Mouse (Mus musculus) liver, embryonic 14.5 days (tissue): ENCODE measurements around the gene Ctns. TPM values are rescaled to one million over a fixed set of nuclear protein-coding genes. Genes with fewer than 3 reads are reported as not detected.

Experiments used
- ATAC-seq: fragments of 200-750 bp; cut with Nextera tagmentation; 2 replicates; pipeline ENCODE4 v1.8.0; 2017; ENCODE audit warnings: moderate number of reproducible peaks, mild to moderate bottlenecking, moderate library complexity; ENCODE audit not compliant: insufficient read depth
- DNase-seq, 3 experiments: peaks; one replicate each; pipeline ENCODE4 v3.0.0-alpha.2; 2012 to 2013; ENCODE audit warnings: low read depth in 3 of 3, low spot score in 3 of 3
- H3K27ac ChIP-seq: fragments of 300-500 bp; sonication (generic); 2 replicates; pipeline ENCODE4 v1.5.1; 2014; ENCODE audit warnings: moderate library complexity, mild to moderate bottlenecking, control low read depth, inconsistent platforms
- H3K27me3 ChIP-seq: fragments of 300-500 bp; sonication (generic); 2 replicates; pipeline ENCODE4 v1.6.1; 2014; ENCODE audit warnings: mild to moderate bottlenecking, low read length, moderate library complexity; ENCODE audit not compliant: control insufficient read depth, insufficient read depth
- H3K36me3 ChIP-seq: fragments of 300-500 bp; sonication (generic); replicated peaks from 2 replicates; pipeline ENCODE4 v1.6.1; 2014; ENCODE audit warnings: low read depth; ENCODE audit not compliant: control insufficient read depth, insufficient read depth
- H3K4me1 ChIP-seq, 2 experiments: fragments of 200-500 bp in 1 of 2; fragments of 300-500 bp in 1 of 2; sonication (generic) in 1 of 2; replicated peaks; 2 replicates each; pipeline ENCODE4 v1.6.1; 2012 to 2014; ENCODE audit warnings: antibody characterized with exemption in 1 of 2, inconsistent platforms in 1 of 2, low read length in 1 of 2; ENCODE audit not compliant: control insufficient read depth in 2 of 2, insufficient read depth in 2 of 2
- H3K4me2 ChIP-seq: fragments of 300-500 bp; sonication (generic); 2 replicates; pipeline ENCODE4 v1.6.1; 2014; ENCODE audit warnings: low read depth, mild to moderate bottlenecking, control low read depth, moderate library complexity
- H3K4me3 ChIP-seq, 2 experiments: fragments of 200-500 bp in 1 of 2; fragments of 300-500 bp in 1 of 2; sonication (generic) in 1 of 2; 2 replicates each; pipeline ENCODE4 v1.5.1; 2012 to 2014; ENCODE audit warnings: low read depth in 2 of 2, low read length in 2 of 2, mild to moderate bottlenecking in 2 of 2, control low read depth in 1 of 2, inconsistent platforms in 1 of 2, moderate library complexity in 1 of 2; ENCODE audit not compliant: insufficient read depth in 1 of 2
- H3K9ac ChIP-seq: fragments of 300-500 bp; sonication (generic); replicated peaks from 2 replicates; pipeline ENCODE4 v1.6.1; 2014; ENCODE audit warnings: mild to moderate bottlenecking, control low read depth, moderate library complexity
- H3K9me3 ChIP-seq: fragments of 300-500 bp; sonication (generic); 2 replicates; pipeline ENCODE4 v1.6.1; 2016; ENCODE audit warnings: low read length, mixed read lengths; ENCODE audit not compliant: control insufficient read depth
- CTCF ChIP-seq: IDR thresholded peaks from 2 replicates; pipeline ENCODE4 v1.5.1; 2016; ENCODE audit warnings: antibody characterized with exemption, low read depth, control low read depth
- EP300 ChIP-seq: IDR thresholded peaks from 2 replicates; pipeline ENCODE4 v1.6.1; 2016; ENCODE audit warnings: antibody characterized with exemption, low read depth
- WGBS: fragments of 180-500 bp; shearing (Covaris S2); extraction: QIAGEN DNeasy Blood & Tissue Kit; methylation state at CpG from one replicate; pipeline ENCODE4 v1.1.7; 2014; ENCODE audit not compliant: insufficient replicate concordance; 5-methylcytosine and 5-hydroxymethylcytosine counted together
- polyA plus RNA-seq, 2 experiments: library from polyadenylated mRNA; depleted of rRNA in 1 of 2; stranded (reverse) in 1 of 2; unstranded in 1 of 2; fragments of >200 nt; fragmentation: Nextera tagmentation in 1 of 2; extraction: Ambion mirVana in 1 of 2; gene quantifications; 2 replicates each; pipeline versions ENCODE4 v1.2.1 to v1.2.3; 2012 to 2014

Gene Ctns
- polyA plus RNA-seq, 2 experiments: 4.8 to 5.3 TPM

- WGBS: 45% methylated on average over 7 of the region's 7 CpGs
- no peaks in the 10 kb centered on the region for H3K4me1 ChIP-seq
- H3K36me3 ChIP-seq: no peaks in the 10 kb centered on the region
- no peak overlapping the region for H3K9ac ChIP-seq
- no peak overlapping the region for H3K27ac ChIP-seq
- TF ChIP-seq EP300 (no peak), CTCF (no peak)
- H3K27me3 ChIP-seq: no peaks in the 10 kb centered on the region
- DNase-seq (no peak), ATAC-seq (no peak)
- no peak overlapping the region for H3K4me2 ChIP-seq
- H3K9me3 ChIP-seq: no peaks in the 10 kb centered on the region
- H3K4me3 ChIP-seq: no peak overlapping the region
Measured at GRCm38 (mm10) chr11:73146975-73147365, 51.9 kb downstream of the Ctns start.

GRCm38 (mm10) chr11:73146026-73146974, 52.5 kb downstream of the Ctns start:
- TF ChIP-seq EP300 (no peak), CTCF (no peak)

GRCm38 (mm10) chr11:73144261-73144681, 54.6 kb downstream of the Ctns start:
- no peaks in the 10 kb centered on the region for H3K27me3 ChIP-seq
- no peaks in the 10 kb centered on the region for H3K9me3 ChIP-seq
- H3K4me3 ChIP-seq: no peak overlapping the region
- H3K27ac ChIP-seq: no peak overlapping the region
- H3K4me2 ChIP-seq: no peak overlapping the region
- H3K4me1 ChIP-seq: no peaks in the 10 kb centered on the region
- DNase-seq (no peak), ATAC-seq (no peak)
- 48% methylated on average over 1 of the region's 1 CpGs for whole genome bisulfite sequencing
- H3K9ac ChIP-seq: no peak overlapping the region
- H3K36me3 ChIP-seq: no peaks in the 10 kb centered on the region
- no peak for TF ChIP-seq EP300
- no peak for TF ChIP-seq CTCF

More at GRCm38 (mm10) chr11:73146026-73146974, 52.5 kb downstream of the Ctns start:
- ATAC-seq: no peak
- Histone ChIP-seq H3K4me2 (no peak overlapping the region), H3K4me1 (no peaks in the 10 kb centered on the region), H3K27ac (no peak overlapping the region), H3K4me3 (no peak overlapping the region), H3K27me3 (no peaks in the 10 kb centered on the region), H3K36me3 (no peaks in the 10 kb centered on the region), H3K9ac (no peak overlapping the region), H3K9me3 (no peaks in the 10 kb centered on the region)
- 64% methylated on average over 11 of the region's 11 CpGs for WGBS
- no peak for DNase-seq

- H3K4me3 ChIP-seq: peak within 1 kb of the TSS; percentile 82 to 97
- DNase-seq (peak; percentile 76 to 83 (median 78)), ATAC-seq (peak; percentile 96)
- TF ChIP-seq CTCF (peak; percentile 91), EP300 (peak; percentile 77)
- peaks cover 20% of the 10 kb centered on the region for H3K36me3 ChIP-seq
- no peaks in the 10 kb centered on the region for H3K9me3 ChIP-seq
- no peaks in the 10 kb centered on the region for H3K27me3 ChIP-seq
- H3K27ac ChIP-seq: peak within 1 kb of the TSS; percentile 20; the same call in 1 of the 2 replicates
- peak within 1 kb of the TSS; percentile 90 for H3K9ac ChIP-seq
- under 1% methylated on average over 84 of the region's 84 CpGs for WGBS
- peak within 1 kb of the TSS; percentile 87 for H3K4me2 ChIP-seq
- peaks cover 21 to 30% of the 10 kb centered on the region in 2 experiments for H3K4me1 ChIP-seq
Measured at GRCm38 (mm10) chr11:73137591-73138501, 61.0 kb downstream of the Ctns start, which contains the start of gene Haspin. Haspin (minus strand) TSS chr11:73138294.
